Mouse (Mus musculus): Measurements from ENCODE around the gene Olfr656. TPM values are rescaled to one million over a fixed set of nuclear protein-coding genes. Genes with fewer than 3 reads are reported as not detected.

Olfr656 gene
- total RNA-seq (2015; ENCODE audit: low replicate concordance) (not detected in 2 replicates), total RNA-seq (2017; ENCODE audit: low replicate concordance) (not detected in 2 replicates)

DNA sequence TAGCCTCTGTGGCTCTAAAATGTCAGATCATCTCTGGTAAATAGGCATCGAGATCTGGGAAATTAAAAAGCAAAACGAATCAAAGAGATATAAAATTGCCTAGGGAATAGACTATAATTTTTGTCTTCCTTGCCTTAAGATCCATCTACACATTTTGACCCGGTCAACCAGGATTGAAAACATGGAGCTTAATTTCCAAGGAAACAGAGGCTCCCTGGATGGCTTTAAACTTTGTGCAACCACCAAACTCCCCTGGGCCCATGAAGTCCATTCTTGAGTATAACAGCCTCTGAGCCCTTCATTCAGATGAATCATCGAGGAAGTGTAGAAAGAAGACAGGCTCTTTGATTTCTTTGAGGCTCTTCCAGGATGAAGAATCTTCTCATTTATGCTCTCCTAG lies at the start of gene Olfr656:
Gene Olfr656 (plus strand): TSS at position 301 of the 400 bp plus-strand sequence.
- no peak for ATAC-seq (replicated peaks; ENCODE audit: low FRiP score, poor library complexity, severe bottlenecking)

DNA sequence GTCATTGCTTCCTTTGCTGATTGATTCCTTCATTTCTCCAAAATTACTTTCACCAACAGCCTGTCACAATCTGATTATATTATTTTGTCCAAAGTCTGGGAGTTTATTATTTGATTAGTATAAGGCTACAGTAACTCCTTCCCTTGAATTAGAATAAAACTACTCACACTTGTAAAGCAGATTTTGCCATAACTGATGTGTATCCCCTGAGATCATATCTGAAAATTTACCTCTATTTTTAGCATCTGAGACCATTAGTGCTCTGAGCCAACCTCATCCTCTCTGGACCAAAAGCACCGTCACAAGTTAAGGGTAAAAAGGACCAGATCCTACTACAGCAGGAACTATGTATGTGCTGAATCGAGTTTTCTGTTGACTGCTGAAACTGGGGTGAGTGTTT lies 36.7 kb upstream of the Olfr656 start, which contains the start of gene Olfr653:
Gene Olfr653 (plus strand): TSS at position 301 of the 400 bp plus-strand sequence.
- no peak for ATAC-seq (replicated peaks; ENCODE audit: low FRiP score, poor library complexity, severe bottlenecking)

DNA sequence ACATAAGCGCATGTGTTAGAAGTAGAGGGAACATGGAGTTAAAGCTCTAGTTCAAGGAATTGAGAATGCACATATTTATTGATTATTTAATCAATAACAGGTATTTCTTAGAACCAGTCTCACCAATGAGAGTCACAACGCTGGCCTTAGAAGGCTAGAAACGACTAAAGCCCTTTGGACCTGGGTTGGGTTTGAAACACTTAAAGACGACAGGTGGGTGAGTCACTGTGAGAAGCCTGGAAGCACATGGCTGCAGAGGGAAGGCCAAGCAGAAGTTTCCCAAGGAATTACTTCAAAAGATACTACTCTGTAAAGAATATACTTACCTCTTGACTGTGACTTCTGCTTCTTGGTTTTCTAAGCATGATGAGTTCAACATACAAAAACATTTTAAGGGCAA lies 32.9 kb upstream of the Olfr656 start:
- no peak for ATAC-seq (replicated peaks; ENCODE audit: low FRiP score, poor library complexity, severe bottlenecking)

DNA sequence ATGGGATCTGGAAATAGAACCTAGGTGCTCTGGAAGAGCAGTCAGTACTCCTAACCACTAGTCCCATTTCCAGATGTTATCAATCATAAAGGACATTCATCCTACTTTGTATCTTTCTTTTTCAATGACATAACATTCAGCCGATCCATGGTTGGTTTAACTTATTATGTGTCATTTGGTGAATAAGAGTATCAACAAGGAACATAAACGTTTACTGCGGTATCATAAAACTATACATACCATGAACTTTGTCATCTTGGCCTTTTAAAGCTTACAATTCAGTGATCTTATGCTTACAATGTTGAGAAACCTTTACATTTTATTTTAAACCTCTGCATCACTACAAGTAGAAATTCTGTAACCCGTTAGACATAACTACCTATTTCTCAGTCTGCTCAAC lies 32.3 kb upstream of the Olfr656 start:
- no peak for ATAC-seq (replicated peaks; ENCODE audit: low FRiP score, poor library complexity, severe bottlenecking)

DNA sequence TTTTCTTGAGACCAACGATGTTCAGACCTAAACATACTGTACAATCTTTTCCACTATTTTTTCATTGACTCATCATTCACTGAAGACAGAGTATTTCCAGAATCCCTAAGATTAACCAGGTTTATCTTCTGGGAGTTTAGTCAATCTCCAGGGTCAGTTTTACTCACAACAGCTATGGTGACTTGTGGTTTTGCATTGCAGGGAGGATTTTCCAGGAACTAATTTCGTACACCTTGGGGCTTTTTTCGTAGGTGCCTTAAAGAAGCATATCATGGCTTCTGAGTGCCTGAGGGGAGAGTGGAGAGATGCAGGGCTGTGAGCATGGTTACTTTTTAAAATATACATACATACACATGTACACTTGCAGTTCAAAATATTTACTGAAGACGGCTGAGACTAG lies 27.0 kb upstream of the Olfr656 start, which contains the start of gene Olfr654:
Gene Olfr654 (plus strand): TSS at position 301 of the 400 bp plus-strand sequence.
- ATAC-seq (replicated peaks; ENCODE audit: low FRiP score, poor library complexity, severe bottlenecking), result no peak

DNA sequence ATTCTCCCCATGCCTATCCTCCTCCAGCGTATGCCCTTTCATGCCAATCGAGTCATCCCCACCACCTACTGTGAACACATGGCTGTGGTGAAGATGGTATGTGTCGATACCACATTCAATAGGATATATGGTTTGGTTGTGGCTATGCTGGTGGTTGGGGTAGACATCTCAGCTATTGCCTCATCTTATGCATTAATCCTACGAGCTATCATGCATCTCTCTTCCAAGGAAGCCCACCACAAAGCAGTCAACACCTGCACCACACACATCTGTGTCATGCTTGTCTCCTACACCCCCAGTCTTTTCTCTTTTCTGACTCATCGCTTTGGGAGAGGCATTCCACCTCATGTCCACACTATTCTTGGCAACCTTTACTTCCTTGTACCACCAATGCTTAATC lies 25.5 kb upstream of the Olfr656 start:
- no peak for ATAC-seq (replicated peaks; ENCODE audit: low FRiP score, poor library complexity, severe bottlenecking)

DNA sequence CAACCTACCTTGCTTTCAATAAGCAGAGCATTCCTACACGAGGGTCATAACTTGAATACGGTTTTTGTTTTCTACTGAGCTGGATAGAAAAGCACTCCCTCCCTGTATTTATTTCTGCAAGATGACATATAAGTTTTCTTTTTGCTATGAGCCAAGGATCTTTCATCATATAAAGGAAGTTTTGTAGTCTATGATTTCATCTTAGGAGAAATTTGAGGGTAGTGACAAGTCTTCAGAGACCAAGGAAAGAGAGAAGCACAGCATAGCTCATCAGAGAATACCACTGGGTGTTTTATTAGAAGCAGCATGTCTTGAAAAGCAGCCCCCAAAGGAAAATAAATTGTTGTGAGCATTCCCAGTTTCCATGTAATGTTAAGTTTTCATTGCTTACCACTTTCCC lies 12.1 kb upstream of the Olfr656 start, which contains the start of gene Olfr655:
Gene Olfr655 (minus strand): TSS at position 101 of the 400 bp plus-strand sequence.
- ATAC-seq (replicated peaks; ENCODE audit: low FRiP score, poor library complexity, severe bottlenecking), result no peak

DNA sequence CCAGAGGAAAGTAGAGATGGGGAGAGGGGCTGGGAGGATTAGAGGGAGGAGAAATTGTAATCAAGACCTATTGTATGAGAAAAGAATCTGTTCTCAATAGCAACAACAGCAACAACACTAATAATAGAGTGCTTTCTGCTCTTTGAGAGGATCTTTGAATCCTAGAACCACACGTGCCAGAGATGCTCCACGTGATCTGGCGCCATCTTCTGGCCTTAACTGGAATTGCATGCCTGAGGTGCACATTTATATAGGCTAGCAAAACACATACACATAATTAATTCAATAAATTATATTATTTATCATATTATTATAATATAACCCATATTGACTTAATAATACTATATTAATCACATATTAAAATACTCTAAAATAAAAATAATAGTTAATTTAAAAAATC lies 10.6 kb upstream of the Olfr656 start:
- ATAC-seq (replicated peaks; ENCODE audit: low FRiP score, poor library complexity, severe bottlenecking), result 0 out of 2 replicates have a peak, but pooled peaks have one; percentile 49

DNA sequence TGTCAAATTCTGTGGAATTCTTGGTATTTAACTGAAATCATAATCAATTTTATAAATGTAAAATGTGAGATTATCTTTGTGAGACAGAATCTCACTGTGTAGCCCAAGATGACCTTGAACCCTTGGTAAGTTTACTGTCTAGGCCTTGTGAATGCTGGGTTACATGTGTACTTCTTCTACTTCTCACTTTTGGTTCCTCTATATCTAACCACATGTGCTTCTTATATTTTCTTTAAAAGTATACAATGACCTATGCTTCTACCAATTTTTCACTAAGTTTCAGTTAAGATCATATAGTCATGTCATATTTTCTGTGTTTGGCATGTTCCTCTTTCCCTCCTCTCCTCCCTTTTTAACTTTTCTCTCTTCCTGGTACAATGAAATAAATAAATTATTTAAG lies 9.0 kb upstream of the Olfr656 start:
- ATAC-seq (replicated peaks; ENCODE audit: low FRiP score, poor library complexity, severe bottlenecking), result no peak

DNA sequence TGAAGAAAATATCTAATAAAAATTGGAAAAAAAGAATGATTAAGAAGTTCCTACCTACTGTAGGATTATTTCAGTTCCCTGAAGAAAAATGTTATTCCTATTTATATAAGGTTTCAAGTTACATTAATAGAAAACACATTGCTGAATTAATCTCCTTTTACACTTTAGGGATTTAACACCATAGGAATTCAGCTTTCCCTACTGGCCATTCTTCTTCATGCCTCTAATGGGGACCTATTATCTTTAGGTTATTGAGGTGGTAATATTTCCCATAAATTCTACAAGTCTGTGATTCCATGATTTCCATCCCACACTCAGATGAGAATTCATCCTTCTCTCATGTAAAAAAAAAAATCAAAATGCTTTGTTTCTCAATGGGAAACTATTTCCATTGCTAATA lies 10.7 kb downstream of the Olfr656 start, which contains the start of gene Olfr657:
Gene Olfr657 (plus strand): TSS at position 301 of the 400 bp plus-strand sequence.
- no peak for ATAC-seq (replicated peaks; ENCODE audit: low FRiP score, poor library complexity, severe bottlenecking)

DNA sequence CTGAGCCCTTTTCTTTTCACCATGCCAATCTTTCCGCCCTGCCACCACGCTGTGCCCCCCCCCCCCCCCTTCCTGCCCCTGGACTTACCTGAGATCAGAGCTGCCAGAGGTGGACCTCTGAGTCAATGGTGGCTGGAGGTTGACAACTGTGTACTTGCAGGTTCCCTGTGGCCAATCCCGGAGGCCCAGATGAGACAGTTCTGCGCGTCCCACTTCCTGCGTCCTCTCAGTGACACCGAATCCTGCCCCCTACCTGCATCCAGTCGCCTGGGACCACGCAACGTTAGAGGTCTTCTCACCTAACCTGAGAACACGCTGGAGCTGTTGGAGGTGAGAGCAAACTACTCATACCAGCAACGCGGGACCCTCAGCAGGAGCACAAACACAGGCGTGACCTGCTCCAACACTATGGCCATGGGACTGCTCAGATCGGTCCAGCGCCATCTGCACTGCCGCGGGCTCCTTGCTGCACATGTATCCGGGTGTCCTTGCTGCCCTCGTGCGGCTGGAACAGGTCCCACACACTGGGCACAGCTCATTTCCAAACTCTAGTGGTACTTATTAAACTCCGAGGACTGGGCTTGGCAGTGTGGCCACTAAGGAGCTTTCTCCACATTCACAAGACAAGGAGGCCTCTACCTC lies 33.2 kb downstream of the Olfr656 start, which contains the start of gene Olfr658:
Gene Olfr658 (minus strand): TSS at position 465 of the 642 bp plus-strand sequence.
- ATAC-seq (replicated peaks; ENCODE audit: low FRiP score, poor library complexity, severe bottlenecking), result peak; percentile 44; the same call in 1 of the 2 replicates

DNA sequence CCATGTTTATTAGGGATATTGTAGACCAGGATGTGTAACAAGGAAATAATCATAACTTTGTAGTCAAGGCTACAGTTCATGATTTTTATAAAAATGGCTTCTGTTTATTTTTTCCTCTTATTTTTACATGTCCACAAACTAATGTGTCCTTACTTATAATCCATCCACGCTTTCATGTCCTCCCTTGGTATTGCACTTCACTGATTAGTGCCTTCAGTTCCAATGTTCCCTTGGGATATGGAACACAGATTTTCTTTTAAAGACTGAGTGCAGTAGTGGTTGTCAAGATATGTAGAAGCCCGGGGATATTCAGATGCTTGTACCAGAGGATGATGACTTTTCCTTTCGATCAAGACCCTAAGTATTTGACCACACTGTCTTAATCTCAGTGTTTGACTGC lies 52.7 kb downstream of the Olfr656 start, which contains the start of gene Olfr659:
Gene Olfr659 (plus strand): TSS at position 301 of the 400 bp plus-strand sequence.
- ATAC-seq (replicated peaks; ENCODE audit: low FRiP score, poor library complexity, severe bottlenecking), result no peak

Other genes starting within 250 kb of the Olfr656 start
- 6.5 and 8.0 TPM in 2 replicates for gene Trim30b, start 244.1 kb upstream of the Olfr656 start, total RNA-seq (2015; ENCODE audit: low replicate concordance)
- 1.3 and 2.7 TPM in 2 replicates for gene Trim30b, start 244.1 kb upstream of the Olfr656 start, total RNA-seq (2017; ENCODE audit: low replicate concordance)
- gene Trim30c, start 213.1 kb upstream of the Olfr656 start, total RNA-seq (2015; ENCODE audit: low replicate concordance), result not detected in 2 replicates
- 0.39 TPM in 1 of 2 replicates, not detected in the other for gene Trim30c, start 213.1 kb upstream of the Olfr656 start, total RNA-seq (2017; ENCODE audit: low replicate concordance)
- gene Trim30a, start 148.8 kb upstream of the Olfr656 start, total RNA-seq (2015; ENCODE audit: low replicate concordance), result 11.3 and 13.0 TPM in 2 replicates
- gene Trim30a, start 148.8 kb upstream of the Olfr656 start, total RNA-seq (2017; ENCODE audit: low replicate concordance), result 6.9 and 7.3 TPM in 2 replicates
- 4.0 and 6.7 TPM in 2 replicates for gene Trim30d, start 106.1 kb upstream of the Olfr656 start, total RNA-seq (2015; ENCODE audit: low replicate concordance)
- 1.4 and 3.0 TPM in 2 replicates for gene Trim30d, start 106.1 kb upstream of the Olfr656 start, total RNA-seq (2017; ENCODE audit: low replicate concordance)
- not detected in 2 replicates for gene Olfr651, start 63.8 kb upstream of the Olfr656 start, total RNA-seq (2015; ENCODE audit: low replicate concordance)
- gene Olfr651, start 63.8 kb upstream of the Olfr656 start, total RNA-seq (2017; ENCODE audit: low replicate concordance), result not detected in 2 replicates
- gene Olfr652, start 53.1 kb upstream of the Olfr656 start, total RNA-seq (2015; ENCODE audit: low replicate concordance), result not detected in 2 replicates
- gene Olfr652, start 53.1 kb upstream of the Olfr656 start, total RNA-seq (2017; ENCODE audit: low replicate concordance), result not detected in 2 replicates
- not detected in 2 replicates for gene Olfr653, start 36.6 kb upstream of the Olfr656 start, total RNA-seq (2015; ENCODE audit: low replicate concordance)
- gene Olfr653, start 36.6 kb upstream of the Olfr656 start, total RNA-seq (2017; ENCODE audit: low replicate concordance), result not detected in 2 replicates
- not detected in 2 replicates for gene Olfr654, start 26.9 kb upstream of the Olfr656 start, total RNA-seq (2015; ENCODE audit: low replicate concordance)
- not detected in 2 replicates for gene Olfr654, start 26.9 kb upstream of the Olfr656 start, total RNA-seq (2017; ENCODE audit: low replicate concordance)
- gene Olfr655, start 12.2 kb upstream of the Olfr656 start, total RNA-seq (2015; ENCODE audit: low replicate concordance), result not detected in 2 replicates
- gene Olfr655, start 12.2 kb upstream of the Olfr656 start, total RNA-seq (2017; ENCODE audit: low replicate concordance), result not detected in 2 replicates
- not detected in 2 replicates for gene Olfr657, start 10.8 kb downstream of the Olfr656 start, total RNA-seq (2015; ENCODE audit: low replicate concordance)
- gene Olfr657, start 10.8 kb downstream of the Olfr656 start, total RNA-seq (2017; ENCODE audit: low replicate concordance), result not detected in 2 replicates
- not detected in 2 replicates for gene Olfr658, start 33.4 kb downstream of the Olfr656 start, total RNA-seq (2015; ENCODE audit: low replicate concordance)
- not detected in 2 replicates for gene Olfr658, start 33.4 kb downstream of the Olfr656 start, total RNA-seq (2017; ENCODE audit: low replicate concordance)
- gene Olfr659, start 52.8 kb downstream of the Olfr656 start, total RNA-seq (2015; ENCODE audit: low replicate concordance), result not detected in 2 replicates
- not detected in 2 replicates for gene Olfr659, start 52.8 kb downstream of the Olfr656 start, total RNA-seq (2017; ENCODE audit: low replicate concordance)
- gene Olfr661, start 72.5 kb downstream of the Olfr656 start, total RNA-seq (2015; ENCODE audit: low replicate concordance), result not detected in 2 replicates
- not detected in 2 replicates for gene Olfr661, start 72.5 kb downstream of the Olfr656 start, total RNA-seq (2017; ENCODE audit: low replicate concordance)
- gene Usp17le, start 163.5 kb downstream of the Olfr656 start, total RNA-seq (2015; ENCODE audit: low replicate concordance), result not detected in 2 replicates
- gene Usp17le, start 163.5 kb downstream of the Olfr656 start, total RNA-seq (2017; ENCODE audit: low replicate concordance), result not detected in 2 replicates
- not detected in 2 replicates for gene Usp17lb, start 228.6 kb downstream of the Olfr656 start, total RNA-seq (2015; ENCODE audit: low replicate concordance)
- gene Usp17lb, start 228.6 kb downstream of the Olfr656 start, total RNA-seq (2017; ENCODE audit: low replicate concordance), result not detected in 2 replicates
- gene Usp17la, start 243.1 kb downstream of the Olfr656 start, total RNA-seq (2015; ENCODE audit: low replicate concordance), result not detected in 2 replicates
- gene Usp17la, start 243.1 kb downstream of the Olfr656 start, total RNA-seq (2017; ENCODE audit: low replicate concordance), result not detected in 2 replicates

All from erythroid progenitor cell, adult 5-6 weeks (primary cell).